Mouse (Mus musculus) liver, embryonic 14.5 days (tissue): ENCODE measurements around the gene Reep6. TPM values are rescaled to one million over a fixed set of nuclear protein-coding genes. Genes with fewer than 3 reads are reported as not detected.

Source experiments
- ATAC-seq: fragments of 200-750 bp; cut with Nextera tagmentation; 2 replicates; pipeline ENCODE4 v1.8.0; 2017; ENCODE audit warnings: moderate number of reproducible peaks, mild to moderate bottlenecking, moderate library complexity; ENCODE audit not compliant: insufficient read depth
- DNase-seq, 3 experiments: peaks; one replicate each; pipeline ENCODE4 v3.0.0-alpha.2; 2012 to 2013; ENCODE audit warnings: low read depth in 3 of 3, low spot score in 3 of 3
- H3K27ac ChIP-seq: fragments of 300-500 bp; sonication (generic); 2 replicates; pipeline ENCODE4 v1.5.1; 2014; ENCODE audit warnings: moderate library complexity, mild to moderate bottlenecking, control low read depth, inconsistent platforms
- H3K27me3 ChIP-seq: fragments of 300-500 bp; sonication (generic); 2 replicates; pipeline ENCODE4 v1.6.1; 2014; ENCODE audit warnings: mild to moderate bottlenecking, low read length, moderate library complexity; ENCODE audit not compliant: control insufficient read depth, insufficient read depth
- H3K36me3 ChIP-seq: fragments of 300-500 bp; sonication (generic); replicated peaks from 2 replicates; pipeline ENCODE4 v1.6.1; 2014; ENCODE audit warnings: low read depth; ENCODE audit not compliant: control insufficient read depth, insufficient read depth
- H3K4me1 ChIP-seq, 2 experiments: fragments of 200-500 bp in 1 of 2; fragments of 300-500 bp in 1 of 2; sonication (generic) in 1 of 2; replicated peaks; 2 replicates each; pipeline ENCODE4 v1.6.1; 2012 to 2014; ENCODE audit warnings: antibody characterized with exemption in 1 of 2, inconsistent platforms in 1 of 2, low read length in 1 of 2; ENCODE audit not compliant: control insufficient read depth in 2 of 2, insufficient read depth in 2 of 2
- H3K4me2 ChIP-seq: fragments of 300-500 bp; sonication (generic); 2 replicates; pipeline ENCODE4 v1.6.1; 2014; ENCODE audit warnings: low read depth, mild to moderate bottlenecking, control low read depth, moderate library complexity
- H3K4me3 ChIP-seq, 2 experiments: fragments of 200-500 bp in 1 of 2; fragments of 300-500 bp in 1 of 2; sonication (generic) in 1 of 2; 2 replicates each; pipeline ENCODE4 v1.5.1; 2012 to 2014; ENCODE audit warnings: low read depth in 2 of 2, low read length in 2 of 2, mild to moderate bottlenecking in 2 of 2, control low read depth in 1 of 2, inconsistent platforms in 1 of 2, moderate library complexity in 1 of 2; ENCODE audit not compliant: insufficient read depth in 1 of 2
- H3K9ac ChIP-seq: fragments of 300-500 bp; sonication (generic); replicated peaks from 2 replicates; pipeline ENCODE4 v1.6.1; 2014; ENCODE audit warnings: mild to moderate bottlenecking, control low read depth, moderate library complexity
- H3K9me3 ChIP-seq: fragments of 300-500 bp; sonication (generic); 2 replicates; pipeline ENCODE4 v1.6.1; 2016; ENCODE audit warnings: low read length, mixed read lengths; ENCODE audit not compliant: control insufficient read depth
- CTCF ChIP-seq: IDR thresholded peaks from 2 replicates; pipeline ENCODE4 v1.5.1; 2016; ENCODE audit warnings: antibody characterized with exemption, low read depth, control low read depth
- EP300 ChIP-seq: IDR thresholded peaks from 2 replicates; pipeline ENCODE4 v1.6.1; 2016; ENCODE audit warnings: antibody characterized with exemption, low read depth
- WGBS: fragments of 180-500 bp; shearing (Covaris S2); extraction: QIAGEN DNeasy Blood & Tissue Kit; methylation state at CpG from one replicate; pipeline ENCODE4 v1.1.7; 2014; ENCODE audit not compliant: insufficient replicate concordance; 5-methylcytosine and 5-hydroxymethylcytosine counted together
- polyA plus RNA-seq, 2 experiments: library from polyadenylated mRNA; depleted of rRNA in 1 of 2; stranded (reverse) in 1 of 2; unstranded in 1 of 2; fragments of >200 nt; fragmentation: Nextera tagmentation in 1 of 2; extraction: Ambion mirVana in 1 of 2; gene quantifications; 2 replicates each; pipeline versions ENCODE4 v1.2.1 to v1.2.3; 2012 to 2014

Reep6 gene
- polyA plus RNA-seq, 2 experiments, result 23.6 to 55.3 TPM

GRCm38 (mm10) chr10:80347514-80347967, 17.8 kb downstream of the Reep6 start:
- Histone ChIP-seq H3K9ac (no peak overlapping the region), H3K27ac (no peak overlapping the region), H3K4me1 (peaks cover 27 to 35% of the 10 kb centered on the region in 2 experiments), H3K9me3 (no peaks in the 10 kb centered on the region), H3K4me3 (peak overlapping the region; percentile 48 to 62; a peak in 3 of 4 replicates), H3K4me2 (peak overlapping the region; percentile 61), H3K27me3 (peaks cover 44% of the 10 kb centered on the region), H3K36me3 (no peaks in the 10 kb centered on the region)
- TF ChIP-seq EP300 (no peak), CTCF (no peak)
- no peak for ATAC-seq
- WGBS, result 13% methylated on average over 17 of the region's 17 CpGs
- no peak for DNase-seq

- no peak within 1 kb of the TSS for H3K27ac ChIP-seq
- 1% methylated on average over 42 of the region's 42 CpGs for WGBS
- H3K27me3 ChIP-seq, result peaks cover 43% of the 10 kb centered on the region
- peaks cover 21 to 29% of the 10 kb centered on the region in 2 experiments for H3K4me1 ChIP-seq
- H3K36me3 ChIP-seq, result no peaks in the 10 kb centered on the region
- TF ChIP-seq CTCF, result peak; percentile 87
- TF ChIP-seq EP300, result no peak
- H3K4me2 ChIP-seq, result peak within 1 kb of the TSS; percentile 61
- ATAC-seq, result 0 out of 2 replicates have a peak, but pooled peaks have one; percentile 7
- H3K4me3 ChIP-seq, result peak within 1 kb of the TSS; percentile 48 to 62
- H3K9ac ChIP-seq, result peak within 1 kb of the TSS; percentile 34; the same call in 1 of the 2 replicates
- peak in 1 of 3 experiments; percentile 55 for DNase-seq
- no peaks in the 10 kb centered on the region for H3K9me3 ChIP-seq
Observed at GRCm38 (mm10) chr10:80348244-80348781, 18.6 kb downstream of the Reep6 start, which contains the start of gene Adamtsl5. Gene Adamtsl5 (minus strand): TSS chr10:80348412.

- Histone ChIP-seq H3K27me3 (peaks cover 46% of the 10 kb centered on the region), H3K27ac (no peak overlapping the region), H3K36me3 (no peaks in the 10 kb centered on the region), H3K4me3 (no peak overlapping the region), H3K9me3 (no peaks in the 10 kb centered on the region), H3K4me1 (peaks cover 15 to 22% of the 10 kb centered on the region in 2 experiments), H3K4me2 (no peak overlapping the region), H3K9ac (no peak overlapping the region)
- DNase-seq, result no peak
- WGBS, result 25% methylated on average over 26 of the region's 26 CpGs
- no peak for ATAC-seq
- no peak for TF ChIP-seq EP300
- TF ChIP-seq CTCF, result no peak
Observed at GRCm38 (mm10) chr10:80348981-80349380, 19.2 kb downstream of the Reep6 start.

GRCm38 (mm10) chr10:80350292-80350691, 20.5 kb downstream of the Reep6 start:
- peak; percentile 99 for TF ChIP-seq CTCF
- TF ChIP-seq EP300, result no peak
- Histone ChIP-seq H3K27ac (no peak overlapping the region), H3K4me1 (peaks cover 6 to 12% of the 10 kb centered on the region in 2 experiments)

GRCm38 (mm10) chr10:80351896-80352295, 22.1 kb downstream of the Reep6 start:
- Histone ChIP-seq H3K9ac (no peak overlapping the region), H3K4me2 (no peak overlapping the region), H3K9me3 (no peaks in the 10 kb centered on the region), H3K27me3 (peaks cover 71% of the 10 kb centered on the region), H3K4me3 (no peak overlapping the region), H3K27ac (no peak overlapping the region), H3K36me3 (no peaks in the 10 kb centered on the region), H3K4me1 (peaks cover 0 to 5% of the 10 kb centered on the region in 2 experiments; a peak in 3 of 4 replicates)
- DNase-seq (no peak), ATAC-seq (no peak)
- WGBS, result 22% methylated on average over 11 of the region's 11 CpGs
- TF ChIP-seq CTCF (no peak), EP300 (no peak)

More at GRCm38 (mm10) chr10:80350292-80350691, 20.5 kb downstream of the Reep6 start:
- ATAC-seq (peak; percentile 72), DNase-seq (peak; percentile 66 to 70 (median 69))
- no peaks in the 10 kb centered on the region for H3K36me3 ChIP-seq
- H3K9me3 ChIP-seq, result no peaks in the 10 kb centered on the region
- 2% methylated on average over 7 of the region's 7 CpGs for WGBS
- no peak overlapping the region for H3K4me2 ChIP-seq
- H3K27me3 ChIP-seq, result peaks cover 54% of the 10 kb centered on the region
- H3K4me3 ChIP-seq, result no peak overlapping the region
- H3K9ac ChIP-seq, result no peak overlapping the region
